Mouse (Mus musculus) gastrocnemius, adult 18-20 months (tissue): Measurements from ENCODE around the gene Morc4. TPM values are rescaled to one million over a fixed set of nuclear protein-coding genes. Genes with fewer than 3 reads are reported as not detected.
A peak's percentile ranks its signal among the peaks of the same experiment; 100 is the strongest.

Source experiments
- DNase-seq: peaks from one replicate; pipeline ENCODE4 v3.0.0; 2021; ENCODE audit warnings: low spot score
- long read RNA-seq, 2 experiments: library from polyadenylated mRNA; stranded (forward); transcript quantifications; one replicate each; pipeline ENCODE4 v2.0.0; 2021
- total RNA-seq, 2 experiments: library from RNA; stranded (reverse); gene quantifications; 2 replicates each; pipeline ENCODE4 v1.2.3; 2021

Morc4 gene
- total RNA-seq: 1 to 10 TPM; 3.8 to 5.7 TPM
- long read RNA-seq, experiment 1, full-length matches to known transcripts: 12 of 15 reads
- long read RNA-seq, experiment 1, partial matches to known transcripts: 0 of 15 reads
- long read RNA-seq, experiment 1, other reads (novel, unspliced or antisense): 3 of 15 reads
- long read RNA-seq, experiment 2, transcript Morc4-202 (17 exons, 3,862 nt): major isoform, 5 of 8 reads
- long read RNA-seq, experiment 2, partial matches to known transcripts: 1 of 8 reads
- long read RNA-seq, experiment 2, other reads (novel, unspliced or antisense): 2 of 8 reads

- peak; percentile 45 for DNase-seq
Observed at GRCm38 (mm10) chrX:139870938-139871791, at the start of gene Morc4. TSS of gene Morc4 (minus strand) at chrX:139871677.

- DNase-seq: no peak
Observed at GRCm38 (mm10) chrX:139920572-139920971, 49.1 kb upstream of the Morc4 start.

DNA sequence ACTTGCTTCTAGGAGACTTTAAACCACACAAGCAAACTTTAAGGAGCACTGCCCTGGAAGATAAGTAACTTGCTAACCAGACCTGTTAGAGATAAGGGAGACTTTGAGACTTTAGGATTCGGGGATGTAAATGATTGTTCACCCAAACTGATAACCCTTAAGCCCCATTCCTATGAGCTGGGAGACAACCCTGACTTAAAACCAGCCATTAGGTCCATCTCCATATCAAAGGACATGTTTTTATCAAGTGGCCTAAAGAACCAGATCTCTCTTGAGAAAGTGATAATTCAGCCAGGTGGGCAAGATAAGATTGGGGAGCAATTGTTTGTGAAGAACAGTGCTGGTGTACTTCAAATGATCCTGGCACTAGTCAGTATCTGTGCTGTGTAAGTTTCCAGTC lies 19.9 kb upstream of the Morc4 start:
- no peak for DNase-seq

DNA sequence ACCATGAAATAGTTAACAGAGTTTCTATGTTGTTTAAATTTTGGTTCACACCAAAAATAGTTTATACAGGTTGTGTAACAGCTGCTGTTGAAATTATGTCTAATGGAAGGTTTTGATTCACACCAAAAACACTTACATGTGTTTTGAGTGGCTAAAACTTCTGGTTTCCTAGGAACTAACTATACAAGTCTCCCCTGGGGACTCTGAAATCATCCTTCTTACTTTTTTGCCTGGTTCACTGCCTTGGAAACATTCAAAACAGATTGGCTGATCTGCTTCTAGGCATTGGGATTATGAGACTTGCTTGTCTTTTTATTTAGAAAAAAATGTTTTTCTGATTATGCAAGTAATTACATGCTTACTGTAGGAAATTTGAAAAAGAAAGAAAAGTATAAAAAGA lies 11.7 kb upstream of the Morc4 start:
- no peak for DNase-seq

DNA sequence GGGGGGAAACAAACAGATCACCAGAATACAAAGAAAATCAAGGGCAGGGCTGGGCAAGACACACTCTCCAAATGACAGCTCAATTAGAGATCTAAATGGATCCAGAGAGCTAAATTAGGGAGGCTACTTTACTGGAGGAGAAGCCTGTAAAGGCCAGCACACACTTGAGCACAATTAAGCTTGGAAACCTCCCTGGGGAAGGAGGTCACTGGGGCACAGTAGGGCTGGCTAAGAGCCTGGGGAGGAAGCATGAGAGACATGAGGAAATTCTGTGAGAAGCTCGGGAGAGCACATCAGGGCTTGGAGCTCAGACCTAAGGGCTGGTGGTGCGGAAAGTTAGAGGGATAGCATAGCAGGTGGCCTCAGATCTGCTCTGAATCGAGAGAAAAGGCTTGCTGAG lies 6.5 kb upstream of the Morc4 start:
- peak; percentile 17 for DNase-seq

DNA sequence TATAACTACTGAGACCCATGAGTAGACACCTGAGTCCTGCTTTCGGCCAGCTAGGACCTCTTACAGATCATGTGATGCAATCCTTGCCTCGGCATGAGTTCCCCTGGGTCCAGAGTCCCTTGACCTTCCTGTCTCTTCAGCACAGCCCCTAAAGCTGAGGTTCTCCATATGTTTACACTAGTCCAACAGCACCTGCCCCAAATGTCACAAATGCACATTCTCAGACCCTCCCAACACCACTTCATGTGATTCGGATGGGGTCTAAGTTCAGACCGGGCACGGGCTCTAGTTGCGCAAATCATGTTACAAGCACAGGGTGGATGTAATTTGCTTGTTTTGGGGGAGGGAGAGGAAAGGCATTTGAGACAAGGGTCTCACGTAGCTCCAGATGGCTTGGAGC lies 5.6 kb upstream of the Morc4 start:
- no peak for DNase-seq

- DNase-seq: peak; percentile 44
Observed at GRCm38 (mm10) chrX:139870300-139870711, 1.2 kb downstream of the Morc4 start.

DNA sequence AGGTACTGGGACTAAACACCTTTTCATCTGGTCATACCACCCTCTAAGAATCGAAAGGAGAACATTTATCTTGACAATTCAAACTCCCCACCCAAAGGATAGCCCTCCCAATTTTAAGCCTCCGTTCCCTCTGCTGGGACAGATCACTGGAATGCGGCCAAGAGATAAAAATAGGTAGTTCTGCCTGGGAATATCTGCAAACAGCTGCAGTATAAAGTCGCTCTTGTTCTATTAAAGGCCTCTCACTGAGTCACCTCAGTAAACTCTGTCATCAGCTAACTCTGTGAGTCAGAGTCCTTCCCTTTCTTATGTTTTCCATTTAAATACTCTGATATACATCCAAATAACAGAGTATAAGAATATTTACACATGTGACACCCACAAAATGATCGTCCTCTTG lies 12.1 kb downstream of the Morc4 start:
- peak; percentile 16 for DNase-seq

- DNase-seq: no peak
Observed at GRCm38 (mm10) chrX:139854795-139855194, 16.7 kb downstream of the Morc4 start.

DNA sequence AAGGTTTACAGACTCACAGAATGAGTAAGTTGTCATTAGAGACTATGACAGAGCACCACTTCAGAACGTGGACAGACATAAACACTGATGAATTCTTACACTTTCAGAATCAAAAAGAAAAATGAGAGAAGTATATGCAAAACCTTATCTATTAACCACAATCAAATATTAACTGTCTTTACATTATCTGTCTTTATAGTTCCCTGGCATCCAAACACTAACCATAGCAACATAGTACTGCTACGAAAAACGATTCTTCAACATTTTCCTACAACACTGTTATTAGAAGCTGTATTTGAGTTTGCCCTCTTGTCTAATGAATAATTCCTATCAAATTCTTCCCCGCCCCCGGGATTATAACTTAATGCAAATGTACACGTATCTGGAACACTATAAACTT lies 30.4 kb downstream of the Morc4 start:
- no peak for DNase-seq

DNA sequence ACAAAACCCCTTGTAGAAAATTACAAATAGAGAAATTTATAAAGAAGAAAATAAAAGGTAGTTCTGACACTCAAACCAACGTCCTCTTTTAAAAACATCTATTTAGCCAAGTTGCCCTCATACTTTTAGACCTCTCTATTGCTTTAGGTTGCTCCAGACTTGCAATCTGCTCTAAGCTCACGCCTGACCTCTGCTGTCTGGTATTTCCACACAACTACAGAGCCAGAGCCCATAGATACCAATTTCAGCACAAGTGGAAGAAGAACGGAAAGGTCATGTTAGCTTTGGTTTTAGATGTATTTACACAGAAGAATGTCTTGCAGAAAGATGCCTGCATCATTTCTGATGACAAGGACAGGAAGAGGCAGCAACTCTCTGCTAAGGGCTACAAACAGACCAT lies 32.4 kb downstream of the Morc4 start:
- DNase-seq: no peak

DNA sequence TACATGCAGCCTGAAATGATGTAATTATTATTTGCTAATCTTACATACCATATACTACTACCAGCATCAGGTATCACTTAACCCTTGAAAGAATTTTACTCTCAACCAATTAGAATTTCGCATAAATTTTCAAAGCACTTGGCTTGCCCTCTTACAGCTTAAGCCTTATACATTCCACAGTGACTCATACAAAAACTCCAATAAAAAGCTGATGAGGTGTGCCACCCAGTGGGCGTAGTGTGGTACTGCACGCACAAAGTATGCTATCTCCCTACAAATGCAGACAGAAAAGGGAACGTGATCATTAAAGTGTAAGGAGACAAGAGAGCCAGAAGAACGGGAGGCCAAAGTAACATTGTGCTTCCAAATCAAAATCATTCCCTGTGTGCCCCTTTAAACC lies 39.0 kb downstream of the Morc4 start:
- DNase-seq: peak; percentile 17

GRCm38 (mm10) chrX:139828363-139829092 lies 42.9 kb downstream of the Morc4 start:
- DNase-seq: no peak

GRCm38 (mm10) chrX:139826926-139827325 lies 44.6 kb downstream of the Morc4 start:
- DNase-seq: no peak

GRCm38 (mm10) chrX:139825402-139825801 lies 46.1 kb downstream of the Morc4 start:
- no peak for DNase-seq

- no peak for DNase-seq
Observed at GRCm38 (mm10) chrX:139815201-139815600, 56.3 kb downstream of the Morc4 start.

- DNase-seq: no peak
Observed at GRCm38 (mm10) chrX:139814018-139814635, 57.4 kb downstream of the Morc4 start.

DNA sequence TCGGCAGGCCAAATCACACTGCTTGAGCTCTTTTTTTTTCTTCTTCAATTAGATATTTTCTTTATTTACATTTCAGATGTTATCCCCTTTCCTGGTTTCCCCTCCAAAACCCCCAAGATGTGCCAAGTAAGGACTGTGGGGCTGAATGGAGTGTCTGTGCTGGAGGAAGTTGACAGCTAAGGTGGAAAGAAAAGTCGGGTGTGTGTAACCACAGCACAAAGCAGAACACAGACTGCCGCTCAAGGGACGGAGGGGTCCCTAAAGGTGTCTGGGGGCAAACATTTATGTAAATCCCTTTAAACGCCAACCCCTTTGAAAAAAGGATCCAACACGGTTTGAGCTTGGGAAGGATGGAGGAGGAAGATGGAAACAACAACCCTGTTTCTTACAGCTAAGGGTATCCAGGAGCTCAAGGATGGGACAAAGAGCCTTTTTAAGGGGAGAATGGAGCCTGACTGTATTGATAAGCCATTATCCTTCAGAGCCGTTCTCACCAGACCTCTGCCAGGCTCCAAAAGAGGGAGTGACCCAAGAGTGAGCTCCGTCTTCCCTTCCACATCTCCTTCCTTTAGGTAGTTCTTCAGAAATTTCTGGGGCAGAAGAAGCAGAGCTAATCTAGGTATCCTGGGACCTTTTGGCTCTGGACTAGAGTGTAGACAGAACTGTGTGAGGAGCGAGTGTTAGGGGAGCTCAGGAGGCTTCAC lies 58.0 kb downstream of the Morc4 start:
- no peak for DNase-seq

- no peak for DNase-seq
Observed at GRCm38 (mm10) chrX:139812636-139813298, 58.7 kb downstream of the Morc4 start.

DNA sequence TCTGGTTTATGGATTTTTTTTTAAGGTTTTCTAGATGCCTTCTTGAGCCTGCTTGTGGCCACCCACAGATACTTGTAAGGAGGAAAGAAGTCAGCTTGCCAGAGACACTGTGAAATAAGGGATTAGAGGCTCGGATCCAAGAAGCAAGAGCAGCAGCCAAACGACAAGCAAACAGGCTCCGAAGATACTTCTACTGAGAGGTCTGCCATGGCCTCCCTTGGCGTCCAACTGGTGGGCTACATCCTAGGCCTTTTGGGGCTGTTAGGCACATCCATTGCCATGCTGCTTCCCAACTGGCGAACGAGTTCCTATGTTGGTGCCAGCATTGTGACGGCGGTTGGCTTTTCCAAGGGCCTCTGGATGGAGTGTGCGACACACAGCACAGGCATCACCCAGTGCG lies 63.0 kb downstream of the Morc4 start:
- DNase-seq: no peak

GRCm38 (mm10) chrX:139808085-139808484 lies 63.4 kb downstream of the Morc4 start:
- DNase-seq: no peak
